Mouse (Mus musculus) ES-Bruce4 (cell line): ENCODE data around the gene C1qtnf1. TPM values are rescaled to one million over a fixed set of nuclear protein-coding genes. Genes with fewer than 3 reads are reported as not detected.
A peak's percentile ranks its signal among the peaks of the same experiment; 100 is the strongest.

Experiments used
- H3K27ac ChIP-seq: 2 replicates; pipeline ENCODE4 v1.5.1; 2012; ENCODE audit warnings: low read length, inconsistent platforms; ENCODE audit not compliant: insufficient read depth
- H3K27me3 ChIP-seq: 2 replicates; pipeline ENCODE4 v1.6.1; 2012; ENCODE audit warnings: mild to moderate bottlenecking, low read length, inconsistent platforms; ENCODE audit not compliant: control insufficient read depth, poor library complexity, insufficient read depth, severe bottlenecking
- H3K36me3 ChIP-seq: 2 replicates; pipeline ENCODE4 v1.6.1; 2012; ENCODE audit warnings: inconsistent platforms, mild to moderate bottlenecking, low read length, moderate library complexity; ENCODE audit not compliant: control insufficient read depth, poor library complexity, insufficient read depth, severe bottlenecking
- H3K4me1 ChIP-seq: one replicate; pipeline ENCODE4 v1.8.1; 2011; ENCODE audit warnings: low read length; ENCODE audit not compliant: control insufficient read depth, insufficient read depth
- H3K4me3 ChIP-seq: 2 replicates; pipeline ENCODE4 v1.5.1; 2011; ENCODE audit warnings: low read depth, mild to moderate bottlenecking, low read length
- H3K9ac ChIP-seq: 2 replicates; pipeline ENCODE4 v1.6.1; 2012; ENCODE audit warnings: low read depth, mild to moderate bottlenecking, inconsistent platforms; ENCODE audit not compliant: poor library complexity, severe bottlenecking
- H3K9me3 ChIP-seq: replicated peaks from 2 replicates; pipeline ENCODE4 v1.6.1; 2012; ENCODE audit warnings: mild to moderate bottlenecking, low read length, inconsistent platforms; ENCODE audit not compliant: control insufficient read depth, poor library complexity, insufficient read depth, severe bottlenecking
- CTCF ChIP-seq: IDR thresholded peaks from one replicate; pipeline ENCODE4 v1.8.1; 2011; ENCODE audit warnings: low read depth, low read length
- EP300 ChIP-seq: IDR thresholded peaks from 2 replicates; pipeline ENCODE4 v1.6.1; 2011; ENCODE audit warnings: low read depth, low read length; ENCODE audit not compliant: insufficient read depth
- POLR2A ChIP-seq: IDR thresholded peaks from one replicate; pipeline ENCODE4 v1.8.1; 2011; ENCODE audit warnings: low read length; ENCODE audit not compliant: insufficient read depth
- polyA plus RNA-seq: library from polyadenylated mRNA; stranded (reverse); fragments of >200 nt; gene quantifications from 2 replicates; pipeline ENCODE4 v1.2.4, GENCODE M21; 2011; ENCODE audit warnings: low read depth; ENCODE audit not compliant: missing spikeins, insufficient read depth, insufficient read length

The C1qtnf1 gene
- polyA plus RNA-seq, 1 experiment: 2.4 TPM

DNA sequence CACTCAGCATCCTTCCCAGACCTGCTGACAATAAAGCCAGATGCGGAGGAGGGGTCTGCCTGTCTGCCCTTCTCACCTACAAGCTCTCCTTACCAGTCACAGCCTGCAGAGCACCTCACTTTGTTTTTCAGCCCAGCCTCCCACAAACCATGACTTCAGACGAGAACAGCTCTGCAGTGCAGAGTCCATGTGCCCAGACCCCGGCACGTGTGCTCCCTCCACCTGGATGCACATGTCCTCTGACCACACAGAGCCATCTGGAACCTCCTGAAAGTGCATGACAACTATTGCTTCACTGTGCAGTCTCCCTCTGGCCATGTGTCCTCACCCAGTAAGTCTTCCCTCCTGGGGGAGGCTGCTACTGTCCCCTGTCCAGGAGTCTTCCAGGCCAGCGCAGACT lies 13.7 kb upstream of the C1qtnf1 start:
- Histone ChIP-seq H3K9ac (no peak overlapping the region), H3K27ac (no peak overlapping the region), H3K36me3 (peaks cover 4% of the 10 kb centered on the region; the same call in 1 of the 2 replicates), H3K4me1 (peaks cover 2% of the 10 kb centered on the region), H3K27me3 (no peaks in the 10 kb centered on the region), H3K9me3 (no peaks in the 10 kb centered on the region), H3K4me3 (no peak overlapping the region)
- TF ChIP-seq EP300: no peak
- no peak for TF ChIP-seq CTCF
- no peak for TF ChIP-seq POLR2A

DNA sequence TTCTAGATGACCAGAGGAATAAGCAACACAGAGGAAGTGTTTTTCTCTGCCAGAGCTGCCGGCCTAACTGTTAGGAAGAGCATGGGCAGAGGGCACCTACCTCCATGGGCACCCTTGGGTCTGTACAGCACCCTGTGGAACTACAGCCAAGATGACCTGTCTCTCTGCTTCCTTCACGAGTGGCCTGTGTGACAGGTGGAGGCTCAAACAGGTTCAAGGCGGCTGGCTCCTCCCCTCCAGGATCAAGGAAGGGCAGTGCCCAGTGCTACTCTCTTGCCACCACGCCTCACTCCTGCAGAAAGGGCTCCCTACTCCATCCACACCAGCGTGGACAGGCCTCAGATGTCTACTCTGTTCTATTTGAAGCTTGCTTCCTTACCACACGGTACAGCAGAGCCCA lies 12.4 kb upstream of the C1qtnf1 start:
- Histone ChIP-seq H3K9ac (no peak overlapping the region), H3K9me3 (no peaks in the 10 kb centered on the region), H3K4me3 (no peak overlapping the region), H3K27ac (no peak overlapping the region), H3K4me1 (peaks cover 2% of the 10 kb centered on the region), H3K36me3 (peaks cover 3% of the 10 kb centered on the region; the same call in 1 of the 2 replicates), H3K27me3 (no peaks in the 10 kb centered on the region)
- no peak for TF ChIP-seq POLR2A
- TF ChIP-seq CTCF: no peak
- TF ChIP-seq EP300: no peak

DNA sequence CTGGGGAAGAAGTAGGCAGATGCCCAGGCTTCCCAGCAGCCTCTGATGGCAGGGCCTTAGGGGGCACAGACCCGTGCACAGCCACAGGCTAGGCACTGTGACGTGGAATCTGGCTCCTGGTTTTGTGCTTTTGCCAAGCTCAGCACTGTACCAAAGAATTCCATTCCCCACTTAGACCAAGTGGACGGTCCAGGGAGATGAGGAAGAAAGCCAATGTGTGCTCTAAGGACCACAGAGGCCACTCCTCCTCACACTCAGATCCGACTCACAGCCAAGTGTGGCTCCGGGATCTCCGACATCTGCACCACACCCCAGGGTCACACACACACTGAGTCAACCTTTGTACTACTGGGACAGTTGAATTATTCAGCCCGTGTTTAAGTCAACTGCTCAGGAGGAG lies 12.0 kb upstream of the C1qtnf1 start:
- Histone ChIP-seq H3K9ac (no peak overlapping the region), H3K36me3 (no peaks in the 10 kb centered on the region), H3K4me1 (peaks cover 2% of the 10 kb centered on the region), H3K4me3 (no peak overlapping the region), H3K27me3 (no peaks in the 10 kb centered on the region), H3K9me3 (no peaks in the 10 kb centered on the region), H3K27ac (no peak overlapping the region)
- no peak for TF ChIP-seq CTCF
- TF ChIP-seq EP300: no peak
- no peak for TF ChIP-seq POLR2A

GRCm38 (mm10) chr11:118417496-118417895 lies 10.5 kb upstream of the C1qtnf1 start:
- H3K36me3 ChIP-seq: no peaks in the 10 kb centered on the region
- no peak overlapping the region for H3K9ac ChIP-seq
- no peak overlapping the region for H3K4me3 ChIP-seq
- H3K9me3 ChIP-seq: no peaks in the 10 kb centered on the region
- peaks cover 2% of the 10 kb centered on the region for H3K4me1 ChIP-seq
- no peak overlapping the region for H3K27ac ChIP-seq
- H3K27me3 ChIP-seq: no peaks in the 10 kb centered on the region
- no peak for TF ChIP-seq CTCF
- TF ChIP-seq EP300: no peak
- TF ChIP-seq POLR2A: no peak

- Histone ChIP-seq H3K9me3 (no peaks in the 10 kb centered on the region), H3K27ac (no peak overlapping the region), H3K4me3 (peak overlapping the region; percentile 92), H3K36me3 (no peaks in the 10 kb centered on the region), H3K9ac (peak overlapping the region; percentile 62), H3K4me1 (peaks cover 2% of the 10 kb centered on the region), H3K27me3 (no peaks in the 10 kb centered on the region)
- no peak for TF ChIP-seq EP300
- no peak for TF ChIP-seq POLR2A
- TF ChIP-seq CTCF: no peak
These were observed 9.6 kb upstream of the C1qtnf1 start for GRCm38 (mm10) chr11:118418442-118418833.

GRCm38 (mm10) chr11:118418834-118419504 lies 9.0 kb upstream of the C1qtnf1 start, which contains the start of gene Cant1:
Gene Cant1, minus strand, starts transcription at chr11:118419086.
- Histone ChIP-seq H3K9me3 (no peaks in the 10 kb centered on the region), H3K36me3 (no peaks in the 10 kb centered on the region), H3K4me1 (peaks cover 2% of the 10 kb centered on the region), H3K27ac (peak within 1 kb of the TSS; percentile 46; the same call in 1 of the 2 replicates), H3K4me3 (peak within 1 kb of the TSS; percentile 96), H3K27me3 (no peaks in the 10 kb centered on the region), H3K9ac (peak within 1 kb of the TSS; percentile 65)
- TF ChIP-seq POLR2A (no peak), CTCF (no peak), EP300 (no peak)
